28 mouse cellular contexts compared by ENCODE assay signal in the genomic region with DNA sequence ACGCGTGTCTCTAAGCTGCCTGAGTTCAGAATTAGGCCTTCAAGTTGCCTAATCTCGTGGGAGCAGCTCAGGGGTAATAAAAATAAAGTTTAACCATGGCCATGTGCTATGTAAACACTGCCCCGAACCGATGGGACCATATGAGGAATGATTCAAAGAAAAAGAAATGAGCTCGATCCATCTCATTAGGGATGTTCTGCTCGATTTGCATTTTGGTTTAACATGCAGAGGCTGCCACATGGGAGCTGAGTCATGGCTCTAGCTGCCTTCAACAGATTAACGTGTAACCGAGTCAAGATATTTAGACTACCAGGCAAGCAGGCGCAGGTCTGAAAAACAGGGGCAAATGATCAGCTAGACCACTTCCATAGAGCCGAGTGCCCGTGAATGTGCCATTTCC.
DNase-seq lines count a peak whose midpoint lies in the region; ATAC-seq and TF ChIP-seq lines count a peak whose summit lies in the region.
"Had no signal": no experiment of that assay in that cellular context is flagged by ENCODE, and none has a peak within 500 bp of the region (broad histone marks: within the 10 kb centered on the region; RNA-seq: fewer than 3 reads in every experiment).

No protein-coding gene starts in this region.

- DNase-seq in embryonic facial prominence, embryonic 14.5 days (ENCODE audit: low spot score), result peak; percentile 9
- no peak for DNase-seq in embryonic facial prominence, embryonic 10.5 days (ENCODE audit: low spot score)
- DNase-seq in layer of hippocampus, adult 11-12 months (ENCODE audit: low spot score), result peak; percentile 12
- no peak for DNase-seq in layer of hippocampus, postnatal 25 days (ENCODE audit: extremely low spot score in 1 of 2, low spot score in 1 of 2)
- peak; percentile 24 for DNase-seq in midbrain, postnatal 0 days (ENCODE audit: low spot score)
- peak; percentile 48 for DNase-seq in brain, embryonic 14.5 days (ENCODE audit: low read depth)
- DNase-seq in spleen, postnatal 14 days (ENCODE audit: low spot score in 2 of 2), result no peak
- DNase-seq: adrenal gland, postnatal 25 days; cerebellum, adult 11 months; cerebellum, postnatal 10 days; gastrocnemius, postnatal 36 days; kidney, adult 9 months; kidney, postnatal 36 days; left cerebral cortex, postnatal 4 days; lung, embryonic 14.5 days; lung, postnatal 36 days; right cerebral cortex, postnatal 4 days; thymus, postnatal 25 days had no signal

- TF ChIP-seq CTCF in midbrain, postnatal 0 days (IDR thresholded peaks at IDR 0.05), result no peak
- no peak for TF ChIP-seq CTCF in brain, embryonic 14.5 days (IDR thresholded peaks at IDR 0.05; ENCODE audit: borderline replicate concordance, extremely low read depth, insufficient read depth, insufficient read length)

- ATAC-seq in embryonic facial prominence, embryonic 14.5 days (ENCODE audit: low read depth), result no peak
- ATAC-seq in midbrain, postnatal 0 days (ENCODE audit: low FRiP score), result no peak
- ATAC-seq in midbrain, embryonic 16.5 days, result no peak
- ATAC-seq: forebrain, embryonic 15.5 days; intestine, embryonic 15.5 days had no signal

- 66% methylated on average over 12 of the region's 12 CpGs for WGBS in embryonic facial prominence, embryonic 14.5 days
- WGBS in embryonic facial prominence, embryonic 10.5 days, result 82% methylated on average over 12 of the region's 12 CpGs
- 60% methylated on average over 12 of the region's 12 CpGs for WGBS in midbrain, postnatal 0 days
- WGBS in midbrain, embryonic 16.5 days, result 55% methylated on average over 12 of the region's 12 CpGs

- H3K4me3 ChIP-seq in embryonic facial prominence, embryonic 14.5 days (ENCODE audit: low read depth, low read length), result no peak overlapping the region
- no peak overlapping the region for H3K4me3 ChIP-seq in embryonic facial prominence, embryonic 10.5 days
- no peak overlapping the region for H3K4me3 ChIP-seq in midbrain, postnatal 0 days (ENCODE audit: low read depth, low read length)
- H3K4me3 ChIP-seq in midbrain, embryonic 16.5 days (ENCODE audit: low read depth, low read length), result no peak overlapping the region
- H3K4me3 ChIP-seq: embryonic facial prominence, embryonic 13.5 days; forebrain, embryonic 15.5 days; intestine, embryonic 15.5 days; left cerebral cortex, adult 2 months; limb, embryonic 15.5 days; megakaryocyte, embryonic 14.5 days; stomach, embryonic 15.5 days had no signal

- H3K27me3 ChIP-seq in embryonic facial prominence, embryonic 14.5 days (replicated peaks; ENCODE audit: control insufficient read depth, insufficient read depth, low read length), result no peaks in the 10 kb centered on the region
- H3K27me3 ChIP-seq in embryonic facial prominence, embryonic 10.5 days (replicated peaks; ENCODE audit: low read depth, poor library complexity, severe bottlenecking), result no peaks in the 10 kb centered on the region
- H3K27me3 ChIP-seq in midbrain, postnatal 0 days (ENCODE audit: insufficient read depth, low read length), result no peaks in the 10 kb centered on the region
- no peaks in the 10 kb centered on the region for H3K27me3 ChIP-seq in midbrain, embryonic 16.5 days (ENCODE audit: control insufficient read depth, insufficient read depth, low read depth, low read length)
- H3K27me3 ChIP-seq: embryonic facial prominence, embryonic 13.5 days; forebrain, embryonic 15.5 days; intestine, embryonic 15.5 days; limb, embryonic 15.5 days; megakaryocyte, embryonic 14.5 days; stomach, embryonic 15.5 days had no signal

- no peak for TF ChIP-seq POLR2A in brain, embryonic 14.5 days (IDR thresholded peaks at IDR 0.05; ENCODE audit: borderline replicate concordance, extremely low read depth, insufficient read depth, insufficient read length, poor library complexity, severe bottlenecking)

- no peak overlapping the region for H3K4me2 ChIP-seq in embryonic facial prominence, embryonic 14.5 days (ENCODE audit: low read depth, low read length)
- no peak overlapping the region for H3K4me2 ChIP-seq in midbrain, postnatal 0 days (ENCODE audit: low read depth, low read length, poor library complexity, severe bottlenecking)
- H3K4me2 ChIP-seq in midbrain, embryonic 16.5 days (ENCODE audit: low read length), result no peak overlapping the region
- H3K4me2 ChIP-seq: embryonic facial prominence, embryonic 13.5 days; forebrain, embryonic 15.5 days; hindbrain, embryonic 14.5 days; intestine, embryonic 15.5 days; limb, embryonic 15.5 days; lung, embryonic 14.5 days; stomach, embryonic 15.5 days had no signal

- H3K4me1 ChIP-seq in embryonic facial prominence, embryonic 14.5 days (ENCODE audit: control insufficient read depth, insufficient read depth, low read length), result no peaks in the 10 kb centered on the region; the same call in 1 of the 2 replicates
- H3K4me1 ChIP-seq in embryonic facial prominence, embryonic 10.5 days, result peaks cover 5% of the 10 kb centered on the region
- no peaks in the 10 kb centered on the region for H3K4me1 ChIP-seq in midbrain, postnatal 0 days (ENCODE audit: insufficient read depth, low read length)
- H3K4me1 ChIP-seq in midbrain, embryonic 16.5 days (ENCODE audit: control insufficient read depth, insufficient read depth, low read length), result no peaks in the 10 kb centered on the region
- H3K4me1 ChIP-seq: embryonic facial prominence, embryonic 13.5 days; forebrain, embryonic 15.5 days; intestine, embryonic 15.5 days; limb, embryonic 15.5 days; megakaryocyte, embryonic 14.5 days; stomach, embryonic 15.5 days had no signal

- no peaks in the 10 kb centered on the region for H3K9me3 ChIP-seq in embryonic facial prominence, embryonic 14.5 days (ENCODE audit: control insufficient read depth, low read length)
- no peaks in the 10 kb centered on the region for H3K9me3 ChIP-seq in embryonic facial prominence, embryonic 10.5 days
- H3K9me3 ChIP-seq in midbrain, postnatal 0 days (ENCODE audit: low read length), result no peaks in the 10 kb centered on the region
- H3K9me3 ChIP-seq in midbrain, embryonic 16.5 days (replicated peaks; ENCODE audit: control insufficient read depth, low read length, poor library complexity, severe bottlenecking), result no peaks in the 10 kb centered on the region
- H3K9me3 ChIP-seq: embryonic facial prominence, embryonic 13.5 days; forebrain, embryonic 15.5 days; intestine, embryonic 15.5 days; limb, embryonic 15.5 days; stomach, embryonic 15.5 days had no signal

- no peak overlapping the region for H3K27ac ChIP-seq in embryonic facial prominence, embryonic 14.5 days (replicated peaks; ENCODE audit: low read depth, low read length)
- no peak overlapping the region for H3K27ac ChIP-seq in embryonic facial prominence, embryonic 10.5 days (replicated peaks)
- no peak overlapping the region for H3K27ac ChIP-seq in midbrain, postnatal 0 days (ENCODE audit: low read depth, low read length)
- no peak overlapping the region for H3K27ac ChIP-seq in midbrain, embryonic 16.5 days (ENCODE audit: low read length)
- H3K27ac ChIP-seq: embryonic facial prominence, embryonic 13.5 days; forebrain, embryonic 15.5 days; hindbrain, embryonic 14.5 days; intestine, embryonic 15.5 days; left cerebral cortex, adult 2 months; limb, embryonic 15.5 days; liver, embryonic 14.5 days; stomach, embryonic 15.5 days had no signal

- H3K36me3 ChIP-seq in embryonic facial prominence, embryonic 14.5 days (ENCODE audit: control insufficient read depth, insufficient read depth, low read length), result no peaks in the 10 kb centered on the region
- H3K36me3 ChIP-seq in embryonic facial prominence, embryonic 10.5 days (replicated peaks), result no peaks in the 10 kb centered on the region
- no peaks in the 10 kb centered on the region for H3K36me3 ChIP-seq in midbrain, postnatal 0 days (ENCODE audit: insufficient read depth, low read length)
- no peaks in the 10 kb centered on the region for H3K36me3 ChIP-seq in midbrain, embryonic 16.5 days (ENCODE audit: control insufficient read depth, insufficient read depth, low read length)
- H3K36me3 ChIP-seq: embryonic facial prominence, embryonic 13.5 days; forebrain, embryonic 15.5 days; intestine, embryonic 15.5 days; limb, embryonic 15.5 days; stomach, embryonic 15.5 days had no signal

- H3K9ac ChIP-seq in embryonic facial prominence, embryonic 14.5 days (ENCODE audit: low read depth, low read length), result no peak overlapping the region
- H3K9ac ChIP-seq in midbrain, postnatal 0 days (replicated peaks; ENCODE audit: low read length, poor library complexity, severe bottlenecking), result no peak overlapping the region
- no peak overlapping the region for H3K9ac ChIP-seq in midbrain, embryonic 16.5 days (ENCODE audit: low read depth, low read length)
- H3K9ac ChIP-seq: embryonic facial prominence, embryonic 13.5 days; forebrain, embryonic 15.5 days; hindbrain, embryonic 14.5 days; intestine, embryonic 15.5 days; limb, embryonic 15.5 days; liver, embryonic 14.5 days; lung, embryonic 14.5 days; stomach, embryonic 15.5 days had no signal

Comparison
In these comparisons a context has a peak if more than half of its experiments do, and no peak if none do; other contexts are left out.
1. DNase-seq: peak in embryonic facial prominence, embryonic 14.5 days (single experiment), layer of hippocampus, adult 11-12 months (single experiment), midbrain, postnatal 0 days (single experiment) and brain, embryonic 14.5 days (single experiment); none in embryonic facial prominence, embryonic 10.5 days (single experiment), layer of hippocampus, postnatal 25 days (0 of 2) and spleen, postnatal 14 days (0 of 2).